Mouse (Mus musculus) stomach, postnatal 0 days (tissue): ENCODE measurements around the gene Ppp2r5c.

Source experiments
- CTCF ChIP-seq: IDR thresholded peaks from 2 replicates; pipeline ENCODE4 v1.5.1; 2016; ENCODE audit warnings: antibody characterized with exemption, low read depth, mild to moderate bottlenecking, moderate library complexity
- EP300 ChIP-seq: optimal IDR thresholded peaks from 2 replicates; pipeline ENCODE3; 2016; ENCODE audit warnings: antibody characterized with exemption

DNA sequence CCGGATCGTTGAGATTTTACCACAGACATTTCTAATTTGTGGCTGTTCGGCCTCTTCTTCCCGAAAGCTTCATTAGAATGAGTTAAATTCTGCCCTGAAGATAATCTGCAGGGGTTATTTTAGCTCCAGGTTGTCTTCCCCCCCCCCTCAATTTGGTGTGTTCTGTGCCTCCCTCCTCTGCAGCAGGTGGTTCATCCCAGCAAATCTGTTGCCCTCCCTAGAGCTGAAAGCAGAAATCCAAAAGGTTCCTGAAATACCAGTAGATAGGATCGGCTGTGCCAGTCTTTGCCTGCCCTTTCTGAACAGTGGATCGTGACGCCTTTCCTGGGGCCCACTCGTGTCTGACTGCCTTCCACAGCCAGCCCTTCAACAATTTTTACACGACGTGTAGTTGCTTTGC, 1.8 kb downstream of the Ppp2r5c start:
- TF ChIP-seq EP300, result no peak
- TF ChIP-seq CTCF, result no peak
